Mouse (Mus musculus): Measurements from ENCODE around the gene Spata5. TPM values are rescaled to one million over a fixed set of nuclear protein-coding genes. Genes with fewer than 3 reads are reported as not detected.

The Spata5 gene
- total and polyA plus RNA-seq, 3 experiments = 33.5 to 67.6 TPM; not detected in 1

DNA sequence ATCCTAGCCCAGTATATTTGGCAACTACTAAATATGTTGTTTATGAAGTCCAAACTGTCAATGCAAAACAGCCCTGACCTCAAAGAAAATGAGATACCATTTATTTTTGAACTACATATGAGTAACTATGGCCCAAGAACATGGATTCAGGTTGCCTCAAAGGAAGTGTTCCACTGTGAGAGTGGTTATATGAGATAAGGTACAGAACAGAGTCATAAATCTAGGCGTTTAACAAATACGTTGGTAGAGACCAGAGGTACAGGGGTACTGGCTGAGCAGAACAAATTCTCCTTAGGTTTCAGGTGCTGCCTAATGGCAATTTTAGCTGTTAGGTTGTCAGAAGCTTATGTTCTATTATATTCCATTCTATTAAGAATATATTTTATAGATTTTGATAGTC lies 67.9 kb downstream of the Spata5 start:
- Histone ChIP-seq H3K4me3 (ENCODE audit: control insufficient read depth in 1 of 2, insufficient read depth in 1 of 2, low read depth in 2 of 2, low read length in 2 of 2) (no peak overlapping the region), H3K4me1 (ENCODE audit: control insufficient read depth in 1 of 2, insufficient read depth in 2 of 2, low read length in 2 of 2) (peaks cover 2 to 4% of the 10 kb centered on the region in 2 experiments; a peak in 3 of 4 replicates), H3K79me2 (ENCODE audit: control insufficient read depth, insufficient read depth, low read length, poor library complexity) (no peaks in the 10 kb centered on the region), H3K27ac (ENCODE audit: control insufficient read depth, low read depth, low read length) (no peak overlapping the region), H3K27me3 (ENCODE audit: control insufficient read depth in 1 of 2, insufficient read depth in 2 of 2, low read length in 2 of 2) (no peaks in the 10 kb centered on the region), H3K36me3 (ENCODE audit: control insufficient read depth in 1 of 2, insufficient read depth in 2 of 2, low read length in 2 of 2) (peaks cover 7 to 13% of the 10 kb centered on the region in 2 experiments; a peak in 3 of 4 replicates), H3K9me3 (replicated peaks; ENCODE audit: insufficient read depth, low read length) (no peaks in the 10 kb centered on the region), H3K9ac (ENCODE audit: control insufficient read depth, low read depth, low read length, poor library complexity, severe bottlenecking) (no peak overlapping the region)
- TF ChIP-seq ELF1 (IDR thresholded peaks at IDR 0.05; ENCODE audit: low read depth, low read length) = no peak
- TF ChIP-seq ZKSCAN1 (IDR thresholded peaks at IDR 0.05; ENCODE audit: low read depth, low read length) = no peak
- no peak for TF ChIP-seq MAZ (IDR thresholded peaks at IDR 0.05; ENCODE audit: low read depth, low read length)
- TF ChIP-seq USF1 (IDR thresholded peaks at IDR 0.05; ENCODE audit: low read depth, low read length) = no peak
- no peak for TF ChIP-seq TAL1 (IDR thresholded peaks at IDR 0.05; ENCODE audit: low read length)
- DNase-seq (ENCODE audit: low read depth, low spot score) = no peak

- Histone ChIP-seq H3K9me3 (replicated peaks; ENCODE audit: insufficient read depth, low read length) (no peaks in the 10 kb centered on the region), H3K27me3 (ENCODE audit: control insufficient read depth in 1 of 2, insufficient read depth in 2 of 2, low read length in 2 of 2) (no peaks in the 10 kb centered on the region), H3K79me2 (ENCODE audit: control insufficient read depth, insufficient read depth, low read length, poor library complexity) (no peaks in the 10 kb centered on the region), H3K36me3 (ENCODE audit: control insufficient read depth in 1 of 2, insufficient read depth in 2 of 2, low read length in 2 of 2) (peaks cover 9% of the 10 kb centered on the region in 2 experiments), H3K27ac (ENCODE audit: control insufficient read depth, low read depth, low read length) (no peak overlapping the region), H3K9ac (ENCODE audit: control insufficient read depth, low read depth, low read length, poor library complexity, severe bottlenecking) (no peak overlapping the region), H3K4me1 (ENCODE audit: control insufficient read depth in 1 of 2, insufficient read depth in 2 of 2, low read length in 2 of 2) (peaks cover 2 to 3% of the 10 kb centered on the region in 2 experiments; a peak in 2 of 4 replicates), H3K4me3 (ENCODE audit: control insufficient read depth in 1 of 2, insufficient read depth in 1 of 2, low read depth in 2 of 2, low read length in 2 of 2) (no peak overlapping the region)
- no peak for DNase-seq (ENCODE audit: low read depth, low spot score)
- TF ChIP-seq JUND (IDR thresholded peaks at IDR 0.05; ENCODE audit: low read depth, low read length) (no peak), CHD2 (IDR thresholded peaks at IDR 0.05; ENCODE audit: low read length) (no peak), NRF1 (IDR thresholded peaks at IDR 0.05; ENCODE audit: insufficient read depth, low read depth, low read length, poor library complexity, severe bottlenecking) (no peak), TCF12 (IDR thresholded peaks at IDR 0.05; ENCODE audit: low read depth, low read length) (no peak), CHD1 (IDR thresholded peaks at IDR 0.05; ENCODE audit: low read depth, low read length) (no peak), KAT2A (conservative IDR thresholded peaks at IDR 0.05; ENCODE audit: low read depth, low read length) (no peak), ELF1 (IDR thresholded peaks at IDR 0.05; ENCODE audit: low read depth, low read length) (no peak), MYC (IDR thresholded peaks at IDR 0.05; ENCODE audit: low read depth, low read length) (no peak), UBTF (IDR thresholded peaks at IDR 0.05; ENCODE audit: borderline replicate concordance, insufficient read depth, low read depth, low read length) (no peak), RCOR1 (IDR thresholded peaks at IDR 0.05; ENCODE audit: low read depth, low read length) (no peak), POLR2A (IDR thresholded peaks at IDR 0.05; ENCODE audit: control insufficient read depth in 1 of 2, insufficient read depth in 1 of 2, low read depth in 1 of 2, low read length in 2 of 2, poor library complexity in 1 of 2) (no peak), USF2 (IDR thresholded peaks at IDR 0.05; ENCODE audit: borderline replicate concordance in 1 of 2, insufficient read depth in 1 of 2, low read depth in 1 of 2, low read length in 2 of 2) (no peak)
These were observed 68.5 kb downstream of the Spata5 start for GRCm38 (mm10) chr3:37488173-37488572.

Data from MEL (cell line).